Mouse (Mus musculus): Measurements from ENCODE around the gene Gm5152. TPM values are rescaled to one million over a fixed set of nuclear protein-coding genes. Genes with fewer than 3 reads are reported as not detected.
"Not testable (repeated sequence)": the region's sequence is repeated elsewhere in the genome, so short reads cannot be mapped to it uniquely, and the experiment has no call there.

Gene Gm5152
- total RNA-seq (2017) = not detected in 2 replicates

- not testable (repeated sequence) for ATAC-seq (replicated peaks; ENCODE audit: low read depth, poor library complexity, severe bottlenecking)
These were observed at the start of gene Gm5152 for GRCm38 (mm10) chr5:10246426-10246825. TSS of gene Gm5152 (minus strand) at chr5:10246526.

- ATAC-seq (replicated peaks; ENCODE audit: low read depth, poor library complexity, severe bottlenecking) = not testable (repeated sequence)
These were observed 8.4 kb upstream of the Gm5152 start for GRCm38 (mm10) chr5:10254768-10255167.

DNA sequence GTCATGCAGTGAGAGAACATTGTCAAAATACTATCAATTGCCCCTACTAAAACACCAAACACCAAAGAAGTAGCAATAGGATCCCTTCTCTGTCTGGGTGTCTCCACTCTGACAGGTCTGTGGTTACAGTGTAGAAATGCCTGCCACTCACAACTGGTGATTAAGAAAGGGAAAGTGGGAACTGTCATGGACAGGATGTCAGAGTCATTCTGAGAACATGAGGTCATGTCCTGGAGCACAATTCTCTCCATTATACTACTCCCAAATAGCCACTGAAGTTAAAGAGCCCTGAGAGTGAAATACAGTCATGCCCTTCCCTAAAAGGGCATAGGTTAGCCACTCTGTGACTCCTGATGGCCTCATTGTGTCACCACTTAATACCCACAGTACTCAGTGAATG is 556 bp downstream of the Gm5152 start:
- not testable (repeated sequence) for ATAC-seq (replicated peaks; ENCODE audit: low read depth, poor library complexity, severe bottlenecking)

DNA sequence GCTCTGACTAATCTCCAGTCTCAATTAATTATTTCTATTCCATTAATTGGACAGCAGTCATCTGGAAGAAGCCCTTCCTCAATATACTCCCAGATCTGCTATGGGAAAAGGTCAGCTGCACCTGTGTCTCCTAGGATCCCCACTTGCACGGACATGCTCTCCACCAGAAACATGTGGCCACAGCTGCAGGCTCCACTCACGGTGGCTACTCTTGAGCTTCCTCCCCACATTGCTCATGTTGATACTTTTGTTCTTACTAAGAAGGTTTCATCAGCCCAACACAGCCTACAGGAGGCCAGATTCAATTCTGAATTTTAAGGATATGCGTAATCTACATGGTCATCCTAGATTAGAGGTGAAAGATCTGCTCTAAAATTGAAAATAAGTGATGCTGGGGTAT is 5.9 kb downstream of the Gm5152 start:
- ATAC-seq (replicated peaks; ENCODE audit: low read depth, poor library complexity, severe bottlenecking) = not testable (repeated sequence)

DNA sequence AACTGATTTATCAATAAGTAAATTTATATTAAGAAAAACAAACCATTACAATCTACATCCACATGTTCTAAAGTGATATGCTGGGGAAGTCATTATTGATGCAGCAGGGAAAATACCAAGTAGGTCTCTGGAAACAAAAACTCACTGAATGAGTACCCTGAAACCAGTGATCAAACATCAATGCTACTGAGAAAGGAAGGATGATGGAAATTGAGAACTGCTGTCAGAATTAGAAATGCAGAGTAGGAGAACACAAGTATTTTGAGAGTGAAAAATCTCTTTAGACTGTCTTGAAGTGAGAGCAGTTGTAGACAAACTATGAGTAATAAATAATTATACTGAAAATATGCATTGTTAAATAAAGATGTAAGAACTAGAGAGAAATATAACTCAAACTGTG is 26.0 kb downstream of the Gm5152 start:
- no peak for ATAC-seq (replicated peaks; ENCODE audit: low read depth, poor library complexity, severe bottlenecking)

DNA sequence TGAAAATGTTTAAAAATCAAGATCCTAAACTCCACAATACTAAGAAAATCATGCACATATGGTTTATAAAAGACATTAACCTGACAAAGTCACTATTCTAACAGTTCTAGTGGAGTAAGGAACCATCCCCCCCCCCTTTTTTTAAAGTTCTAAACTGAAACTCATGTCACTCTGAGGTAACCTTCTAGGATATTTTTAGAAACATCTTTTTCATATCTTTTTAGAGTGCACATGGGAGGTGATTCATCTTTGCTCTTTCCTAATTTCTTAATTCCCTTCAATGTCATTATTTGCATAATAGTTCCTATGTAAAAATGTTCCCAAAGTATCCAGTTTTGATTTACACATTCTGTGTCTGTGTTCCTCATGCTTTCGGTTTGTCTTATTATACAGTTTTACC is 43.3 kb downstream of the Gm5152 start:
- ATAC-seq (replicated peaks; ENCODE audit: low read depth, poor library complexity, severe bottlenecking) = no peak

DNA sequence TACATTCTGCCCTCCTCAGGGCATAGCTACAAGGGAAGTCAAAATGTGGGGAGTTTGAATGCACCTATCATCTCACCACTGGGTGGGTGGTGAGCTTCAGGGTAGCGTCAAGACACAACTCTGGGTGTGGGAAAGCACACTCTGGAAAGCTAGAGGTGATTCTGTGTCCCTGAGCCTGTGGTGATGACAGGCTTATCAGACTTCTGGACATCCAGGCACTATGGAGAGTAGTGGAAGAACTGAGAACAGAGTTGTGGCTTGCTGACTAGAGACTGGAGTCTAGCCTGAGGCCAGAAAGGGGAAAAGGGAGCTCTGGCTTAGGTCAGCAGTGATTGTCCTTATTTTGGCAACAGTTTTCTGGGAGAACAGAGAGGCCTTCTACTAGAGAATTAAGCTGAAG is 49.4 kb downstream of the Gm5152 start:
- no peak for ATAC-seq (replicated peaks; ENCODE audit: low read depth, poor library complexity, severe bottlenecking)
